Mouse (Mus musculus) limb, embryonic 10.5 days (tissue): ENCODE measurements around the gene Sp3. TPM values are rescaled to one million over a fixed set of nuclear protein-coding genes. Genes with fewer than 3 reads are reported as not detected.
"Not testable (repeated sequence)": the region's sequence is repeated elsewhere in the genome, so short reads cannot be mapped to it uniquely, and the experiment has no call there.

Experiments used
- DNase-seq: peaks from one replicate; pipeline ENCODE4 v3.0.0-alpha.2; 2017; ENCODE audit warnings: low spot score
- H3K27ac ChIP-seq: fragments of 300-500 bp; sonication (generic); 2 replicates; pipeline ENCODE4 v1.5.1; 2016; ENCODE audit warnings: mild to moderate bottlenecking
- H3K27me3 ChIP-seq: fragments of 300-500 bp; sonication (generic); 2 replicates; pipeline ENCODE4 v1.6.1; 2016; ENCODE audit warnings: low read depth, mild to moderate bottlenecking; ENCODE audit not compliant: poor library complexity, severe bottlenecking
- H3K36me3 ChIP-seq: fragments of 300-500 bp; sonication (generic); 2 replicates; pipeline ENCODE4 v1.6.1; 2016; ENCODE audit warnings: mild to moderate bottlenecking, moderate library complexity
- H3K4me1 ChIP-seq: fragments of 300-500 bp; sonication (generic); 2 replicates; pipeline ENCODE4 v1.6.1; 2016
- H3K4me3 ChIP-seq: fragments of 300-500 bp; sonication (generic); 2 replicates; pipeline ENCODE4 v1.5.1; 2016; ENCODE audit warnings: mild to moderate bottlenecking, moderate library complexity
- H3K9me3 ChIP-seq: fragments of 300-500 bp; sonication (generic); replicated peaks from 2 replicates; pipeline ENCODE4 v1.6.1; 2016; ENCODE audit warnings: mild to moderate bottlenecking
- WGBS: fragments of 180-500 bp; shearing (Covaris S2); methylation state at CpG from one replicate; pipeline ENCODE4 v1.1.7; 2016; 5-methylcytosine and 5-hydroxymethylcytosine counted together
- polyA plus RNA-seq: library from polyadenylated mRNA; unstranded; fragments of >200 nt; fragmentation: Nextera tagmentation; extraction: Ambion mirVana; gene quantifications from 2 replicates; pipeline ENCODE4 v1.2.1, GENCODE M21; 2016

Gene Sp3
- polyA plus RNA-seq, 1 experiment from 2014 or later: 58.2 TPM

DNA sequence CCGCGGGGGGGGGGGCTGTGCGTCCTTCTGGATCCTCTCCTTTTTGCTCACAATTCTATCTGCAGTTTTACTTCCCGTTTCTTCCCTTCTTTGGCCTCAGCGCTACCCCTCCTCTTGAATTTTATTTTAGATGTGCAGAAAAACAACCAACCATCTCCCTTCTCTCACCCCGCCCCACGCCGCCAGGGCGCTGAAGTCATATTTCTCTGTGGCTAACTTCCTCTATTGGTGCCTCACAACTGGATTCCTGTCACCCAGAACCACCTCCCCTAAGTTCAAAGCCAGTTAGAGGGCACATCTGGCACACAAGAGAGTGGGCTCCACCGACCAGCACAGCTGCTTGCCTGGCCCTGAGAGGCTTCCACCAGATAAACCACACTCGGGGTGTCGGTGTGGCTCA lies 22.8 kb upstream of the Sp3 start:
- no peak overlapping the region for H3K4me3 ChIP-seq
- WGBS: 50% methylated on average over 12 of the region's 12 CpGs
- no peaks in the 10 kb centered on the region for H3K27me3 ChIP-seq
- peak; percentile 45 for DNase-seq
- H3K9me3 ChIP-seq: no peaks in the 10 kb centered on the region
- peaks cover 36% of the 10 kb centered on the region for H3K4me1 ChIP-seq
- H3K27ac ChIP-seq: peak overlapping the region; percentile 59
- no peaks in the 10 kb centered on the region for H3K36me3 ChIP-seq

DNA sequence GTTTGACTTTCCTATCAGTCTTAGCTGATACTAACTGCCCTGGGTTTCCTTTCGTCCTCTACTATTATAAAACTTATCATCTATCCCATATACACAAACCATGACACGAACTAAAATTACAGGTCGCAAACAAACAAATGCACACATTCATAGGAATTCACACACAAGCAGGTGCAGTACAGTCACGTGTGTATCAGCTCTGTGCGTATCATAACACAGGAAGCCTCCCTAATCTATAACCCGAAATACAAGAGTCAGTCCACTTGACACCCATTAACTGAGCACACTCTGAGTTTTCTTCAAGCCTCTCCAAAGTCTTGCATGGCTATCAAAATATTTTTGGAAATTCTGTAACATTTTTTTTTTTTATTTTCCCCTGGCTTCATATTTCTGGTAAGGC lies 22.2 kb upstream of the Sp3 start:
- H3K36me3 ChIP-seq: no peaks in the 10 kb centered on the region
- no peak overlapping the region for H3K27ac ChIP-seq
- peaks cover 36% of the 10 kb centered on the region for H3K4me1 ChIP-seq
- no peak for DNase-seq
- no peak overlapping the region for H3K4me3 ChIP-seq
- H3K27me3 ChIP-seq: no peaks in the 10 kb centered on the region
- 91% methylated on average over 6 of the region's 6 CpGs for WGBS
- H3K9me3 ChIP-seq: no peaks in the 10 kb centered on the region

DNA sequence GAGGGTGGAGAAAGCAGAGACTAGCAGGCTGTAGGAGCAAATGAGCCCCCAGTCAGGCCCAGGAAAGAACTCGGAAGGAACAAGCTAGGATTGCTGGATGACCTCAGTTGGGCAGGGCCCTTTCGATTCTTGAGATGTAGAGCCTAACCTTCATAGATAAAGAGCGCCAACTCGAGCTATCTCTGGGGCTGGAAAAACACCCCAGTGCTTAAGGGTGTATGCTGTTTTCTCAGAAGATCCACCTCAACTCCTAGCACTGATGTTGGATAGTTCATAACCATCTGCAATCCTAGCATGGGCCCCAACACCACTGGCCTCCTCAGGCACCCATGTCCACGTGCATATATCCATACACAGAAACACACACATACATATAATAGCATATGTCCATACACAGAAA lies 21.7 kb upstream of the Sp3 start:
- Histone ChIP-seq H3K27me3 (no peaks in the 10 kb centered on the region), H3K9me3 (no peaks in the 10 kb centered on the region), H3K36me3 (no peaks in the 10 kb centered on the region), H3K27ac (no peak overlapping the region), H3K4me3 (no peak overlapping the region), H3K4me1 (peaks cover 36% of the 10 kb centered on the region)
- no peak for DNase-seq
- WGBS: 95% methylated on average over 5 of the region's 5 CpGs

DNA sequence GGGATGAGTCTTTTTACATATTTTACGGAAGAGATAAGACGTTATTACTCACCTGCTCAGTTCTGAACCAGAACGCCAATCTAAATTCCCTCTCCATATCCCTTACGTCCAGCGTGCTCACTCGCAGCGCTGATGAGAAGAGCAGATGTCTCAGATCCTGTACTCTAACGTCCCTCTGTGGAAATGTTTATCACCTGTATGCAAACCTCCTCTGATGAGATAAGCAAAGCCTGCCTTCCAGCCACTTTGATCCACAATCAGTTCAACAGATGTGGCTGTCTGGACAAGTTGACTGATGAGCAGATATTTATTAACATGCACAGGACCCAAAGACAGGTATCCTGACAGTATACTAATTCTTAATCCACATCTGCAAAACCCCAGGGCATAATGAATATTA lies 19.9 kb upstream of the Sp3 start:
- Histone ChIP-seq H3K27me3 (no peaks in the 10 kb centered on the region), H3K36me3 (no peaks in the 10 kb centered on the region), H3K4me1 (peaks cover 35% of the 10 kb centered on the region), H3K4me3 (no peak overlapping the region), H3K9me3 (no peaks in the 10 kb centered on the region), H3K27ac (no peak overlapping the region)
- DNase-seq: no peak
- 76% methylated on average over 8 of the region's 8 CpGs for WGBS

DNA sequence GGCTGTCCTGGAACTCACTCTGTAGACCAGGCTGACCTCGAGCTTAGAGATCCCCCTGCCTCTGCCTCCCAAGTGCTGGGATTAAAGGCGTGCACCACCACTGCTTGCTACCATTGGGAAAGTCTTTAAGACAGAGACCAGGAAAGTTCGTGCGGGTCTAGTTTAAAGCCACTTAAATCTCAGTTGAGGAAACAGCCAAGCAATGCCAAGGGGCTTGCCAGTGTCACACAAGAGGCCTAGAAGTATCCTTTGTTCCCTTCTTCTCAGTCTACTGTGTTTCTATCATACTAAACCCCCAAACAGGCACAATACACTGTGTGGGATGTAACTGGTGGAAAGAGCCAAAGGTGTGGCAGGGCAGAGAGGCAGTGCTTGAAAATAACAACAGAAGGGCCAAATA lies 17.3 kb upstream of the Sp3 start:
- no peak overlapping the region for H3K4me3 ChIP-seq
- H3K27me3 ChIP-seq: no peaks in the 10 kb centered on the region
- H3K36me3 ChIP-seq: no peaks in the 10 kb centered on the region
- H3K27ac ChIP-seq: no peak overlapping the region
- no peak for DNase-seq
- no peaks in the 10 kb centered on the region for H3K9me3 ChIP-seq
- WGBS: 91% methylated on average over 4 of the region's 4 CpGs
- peaks cover 11% of the 10 kb centered on the region for H3K4me1 ChIP-seq

DNA sequence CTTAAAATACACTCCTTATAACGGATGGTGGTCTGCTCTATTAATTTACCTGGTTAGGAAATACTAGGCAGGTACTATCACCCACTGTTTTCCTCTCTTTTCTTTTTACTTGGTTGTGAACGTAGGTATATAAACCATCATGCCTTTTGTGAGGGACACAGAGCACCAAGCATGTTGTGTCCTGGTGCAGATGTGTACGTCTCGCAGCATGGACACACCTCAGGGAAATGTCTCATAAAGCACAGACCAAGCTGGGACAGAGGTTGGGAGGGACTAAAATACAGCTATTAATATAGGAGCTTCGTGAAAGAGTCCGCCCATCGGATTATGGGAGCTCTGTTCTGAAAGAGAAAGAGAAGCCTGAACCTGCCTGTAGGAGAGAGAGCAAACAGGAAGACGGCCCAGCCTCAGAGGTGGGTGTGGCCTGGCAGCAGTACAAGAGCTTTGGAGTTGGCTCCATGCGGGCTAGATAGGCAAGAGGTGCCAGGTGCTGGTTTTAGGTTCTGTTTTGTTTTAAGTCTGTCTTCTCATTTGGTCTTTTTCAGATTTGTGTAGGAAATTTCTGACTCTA lies 16.6 kb upstream of the Sp3 start:
- Histone ChIP-seq H3K4me3 (no peak overlapping the region), H3K9me3 (no peaks in the 10 kb centered on the region), H3K36me3 (no peaks in the 10 kb centered on the region), H3K27me3 (no peaks in the 10 kb centered on the region), H3K27ac (0 out of 2 replicates have a peak overlapping the region, but pooled peaks have one; percentile 4), H3K4me1 (peaks cover 9% of the 10 kb centered on the region)
- no peak for DNase-seq
- 71% methylated on average over 9 of the region's 9 CpGs for WGBS

DNA sequence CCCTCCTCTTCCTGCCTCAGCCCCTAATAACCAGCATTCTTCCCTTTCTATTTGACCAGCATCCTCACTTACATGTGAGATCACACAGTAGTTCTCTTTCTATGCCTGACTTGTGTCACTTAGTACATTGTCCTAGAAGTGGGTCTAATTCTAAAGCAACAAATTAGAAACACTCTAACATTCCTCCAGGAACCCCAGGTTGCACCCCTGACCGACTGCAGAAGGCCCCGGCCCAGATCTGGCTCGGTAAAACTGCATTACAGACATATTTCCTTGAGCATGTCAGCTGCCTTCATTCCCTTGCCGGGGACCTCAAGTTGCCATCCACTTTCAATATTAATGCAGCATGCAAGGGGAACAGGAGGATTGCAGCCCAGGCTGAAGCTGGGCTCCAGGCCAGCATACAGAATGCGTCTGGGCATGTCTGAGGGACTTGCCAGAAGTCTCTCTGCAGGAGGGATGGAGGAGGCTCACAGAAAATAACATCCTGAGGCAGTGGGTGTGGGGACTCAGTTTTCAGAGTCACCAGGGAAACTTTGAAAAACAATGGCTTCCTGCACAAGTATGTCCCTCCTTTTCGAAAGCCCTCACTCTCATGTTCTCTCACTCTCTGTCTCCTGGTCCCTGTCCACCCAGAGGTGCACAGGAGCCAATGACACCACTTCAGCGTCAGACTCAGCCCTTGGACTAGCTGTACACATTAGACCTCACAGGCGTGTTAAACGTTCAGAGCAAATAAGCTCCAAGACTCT lies 15.3 kb upstream of the Sp3 start:
- Histone ChIP-seq H3K27ac (peak overlapping the region; percentile 54; the same call in 1 of the 2 replicates), H3K9me3 (no peaks in the 10 kb centered on the region), H3K4me3 (no peak overlapping the region), H3K4me1 (peaks cover 9% of the 10 kb centered on the region), H3K27me3 (no peaks in the 10 kb centered on the region), H3K36me3 (no peaks in the 10 kb centered on the region)
- DNase-seq: no peak
- WGBS: 58% methylated on average over 9 of the region's 9 CpGs

DNA sequence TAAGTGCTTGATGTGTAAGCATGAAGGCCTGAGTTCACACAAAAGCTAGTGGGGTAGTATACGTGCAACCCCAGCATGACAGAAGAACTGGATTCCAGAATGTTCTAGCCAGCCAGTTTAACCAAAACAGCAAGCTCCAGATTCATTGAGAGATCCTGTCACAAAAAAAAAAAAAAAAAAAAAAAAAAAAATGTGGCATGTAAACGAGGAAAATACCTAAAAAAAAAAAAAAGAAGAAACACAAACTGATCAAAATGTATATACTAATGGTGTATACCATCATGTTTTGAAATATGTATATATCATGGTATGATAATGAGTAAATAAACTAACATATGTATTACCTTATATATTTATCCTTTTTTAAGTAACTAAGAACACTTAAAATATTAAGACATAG lies 13.9 kb upstream of the Sp3 start:
- Histone ChIP-seq H3K27ac (no peak overlapping the region), H3K4me1 (peaks cover 9% of the 10 kb centered on the region), H3K27me3 (no peaks in the 10 kb centered on the region), H3K36me3 (peaks cover 5% of the 10 kb centered on the region), H3K4me3 (no peak overlapping the region), H3K9me3 (no peaks in the 10 kb centered on the region)
- WGBS: 70% methylated on average over 2 of the region's 2 CpGs
- no peak for DNase-seq

DNA sequence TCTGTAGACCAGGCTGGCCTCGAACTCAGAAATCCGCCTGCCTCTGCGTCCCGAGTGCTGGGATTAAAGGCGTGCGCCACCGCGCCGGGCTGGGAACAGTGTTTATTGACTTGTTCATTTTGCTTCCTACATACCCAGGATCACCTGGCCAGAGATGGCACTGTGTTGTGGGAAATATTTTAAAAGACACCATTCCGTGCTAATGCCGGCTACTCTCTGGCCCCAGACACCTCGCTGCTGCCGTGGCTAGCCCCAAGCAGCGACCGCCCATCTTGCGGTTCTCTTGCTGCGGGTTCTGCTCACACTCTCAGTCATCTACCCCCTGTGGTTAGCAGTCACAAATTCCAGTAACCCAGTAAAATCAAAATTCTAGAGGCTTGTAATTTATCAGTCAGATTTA lies 12.3 kb upstream of the Sp3 start:
- 95% methylated on average over 17 of the region's 17 CpGs for WGBS
- H3K27ac ChIP-seq: no peak overlapping the region
- DNase-seq: no peak

DNA sequence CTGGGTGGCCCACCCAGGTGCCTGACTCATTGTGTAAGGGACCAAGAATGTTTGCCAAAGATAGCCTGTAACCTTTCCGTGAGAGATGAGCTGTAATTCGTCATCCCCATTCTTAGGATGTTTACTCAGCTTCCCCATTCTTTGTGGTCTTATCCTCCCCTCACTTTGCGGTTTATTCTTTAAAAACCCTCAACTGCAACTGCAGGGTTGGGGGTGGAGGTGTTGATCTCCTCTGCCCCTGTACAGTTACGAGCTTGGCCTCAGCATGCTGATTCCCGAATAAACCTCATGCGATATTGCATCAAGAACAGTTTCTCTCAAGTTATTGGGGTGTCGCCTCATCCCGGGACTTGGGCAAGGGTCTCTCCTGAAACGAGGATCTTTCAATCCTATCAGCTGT lies 8.7 kb upstream of the Sp3 start:
- H3K4me3 ChIP-seq, DNase-seq, H3K9me3 ChIP-seq, H3K27me3 ChIP-seq, H3K27ac ChIP-seq: not testable (repeated sequence)
- Histone ChIP-seq H3K36me3 (peaks cover 11% of the 10 kb centered on the region), H3K4me1 (peaks cover 14% of the 10 kb centered on the region)
- WGBS: 95% methylated on average over 9 of the region's 9 CpGs

More for the DNA sequence above, 12.3 kb upstream of the Sp3 start:
- no peaks in the 10 kb centered on the region for H3K9me3 ChIP-seq
- H3K4me3 ChIP-seq: no peak overlapping the region
- H3K4me1 ChIP-seq: peaks cover 9% of the 10 kb centered on the region
- no peaks in the 10 kb centered on the region for H3K27me3 ChIP-seq
- H3K36me3 ChIP-seq: peaks cover 11% of the 10 kb centered on the region

DNA sequence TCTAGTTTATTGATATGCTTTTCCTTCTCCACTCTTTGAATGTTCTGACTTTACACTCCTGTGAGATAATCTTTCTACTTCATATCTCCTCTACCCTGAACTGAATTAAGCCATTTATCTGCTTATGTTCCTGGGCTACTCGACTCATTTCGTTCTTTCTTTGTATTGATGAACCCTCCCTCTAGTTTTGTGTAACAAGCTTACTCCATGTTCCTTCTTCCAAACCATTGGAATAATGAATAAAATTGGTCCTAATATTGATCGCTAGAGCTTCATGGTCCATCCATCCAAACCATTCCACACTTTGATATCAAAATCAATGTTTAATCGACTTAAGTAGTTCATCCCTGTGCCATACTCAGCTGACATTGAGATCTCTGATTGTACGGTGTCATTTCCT lies 6.4 kb upstream of the Sp3 start, which contains the start of gene Gm11084:
Gene Gm11084 (minus strand): TSS at position 101 of the 400 bp plus-strand sequence.
- WGBS: 94% methylated on average over 5 of the region's 5 CpGs
- no peak for DNase-seq
- Histone ChIP-seq H3K36me3 (peaks cover 14% of the 10 kb centered on the region), H3K9me3 (no peaks in the 10 kb centered on the region), H3K27me3 (no peaks in the 10 kb centered on the region), H3K4me1 (peaks cover 14% of the 10 kb centered on the region), H3K4me3 (no peak within 1 kb of the TSS), H3K27ac (no peak within 1 kb of the TSS)

DNA sequence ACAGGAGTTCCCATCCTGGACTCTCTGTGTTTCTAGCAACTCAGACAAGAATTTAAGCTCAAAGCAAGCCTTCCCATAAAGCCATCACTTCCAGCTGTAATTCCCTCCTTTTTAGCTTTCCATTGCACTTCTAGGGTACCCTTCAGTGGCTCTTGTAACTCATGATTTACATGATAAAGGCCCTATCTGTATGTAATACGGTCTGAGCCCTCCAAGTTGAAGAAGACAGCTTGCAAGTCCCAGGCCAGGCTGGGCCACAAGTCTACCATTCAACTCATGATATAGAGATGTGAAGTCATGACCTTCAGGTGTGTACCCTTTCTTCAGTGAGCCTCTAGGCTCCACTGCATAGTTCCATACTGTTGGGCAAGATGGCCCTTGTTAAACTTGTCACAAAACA lies 5.3 kb upstream of the Sp3 start:
- WGBS: 52% methylated on average over 1 of the region's 1 CpGs
- Histone ChIP-seq H3K4me1 (peaks cover 17% of the 10 kb centered on the region), H3K27ac (no peak overlapping the region), H3K27me3 (no peaks in the 10 kb centered on the region), H3K36me3 (peaks cover 15% of the 10 kb centered on the region), H3K9me3 (no peaks in the 10 kb centered on the region), H3K4me3 (no peak overlapping the region)
- DNase-seq: no peak

DNA sequence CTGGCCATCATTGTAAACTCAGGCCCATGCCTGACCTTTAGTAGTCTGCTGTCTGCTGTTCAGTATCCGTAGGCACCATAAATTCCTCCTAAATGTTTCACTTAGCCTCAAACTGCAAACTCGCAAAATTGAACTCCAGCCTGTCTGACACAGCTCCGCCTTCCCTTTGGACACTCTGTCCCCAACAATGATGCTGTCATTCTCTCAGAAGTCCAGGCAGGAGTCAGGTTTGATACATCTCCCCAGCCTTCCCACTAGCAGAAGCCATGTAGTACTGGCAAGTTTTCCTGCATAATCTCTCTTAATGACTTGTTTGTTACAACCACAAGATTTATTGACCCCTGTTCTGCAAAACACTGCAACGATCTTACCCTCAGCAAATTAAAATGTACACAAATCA lies 4.6 kb upstream of the Sp3 start:
- Histone ChIP-seq H3K36me3 (peaks cover 15% of the 10 kb centered on the region), H3K27ac (peak overlapping the region; percentile 16; the same call in 1 of the 2 replicates), H3K27me3 (no peaks in the 10 kb centered on the region), H3K4me1 (peaks cover 17% of the 10 kb centered on the region), H3K9me3 (no peaks in the 10 kb centered on the region), H3K4me3 (no peak overlapping the region)
- WGBS: 47% methylated on average over 4 of the region's 4 CpGs
- no peak for DNase-seq
